Mouse (Mus musculus): ENCODE measurements at regions not wholly inside any gene's neighbourhood (a gene's known extent, or its start where the extent isn't known, plus 50 kb on each side); places are given as distances from the start of the nearest gene placed in this dataset.

- no peak for DNase-seq (ENCODE audit: low spot score in 2 of 2)
These were observed 87.0 kb upstream of the Gm11983 start for GRCm38 (mm10) chr11:6924476-6924875.

- no peak for DNase-seq (ENCODE audit: low spot score in 2 of 2)
These were observed 86.5 kb upstream of the Gm11983 start for GRCm38 (mm10) chr11:6923917-6924316.

GRCm38 (mm10) chr11:6918546-6918945 is 81.1 kb upstream of the Gm11983 start:
- no peak for DNase-seq (ENCODE audit: low spot score in 2 of 2)

GRCm38 (mm10) chr11:6905630-6906029 is 68.2 kb upstream of the Gm11983 start:
- no peak for DNase-seq (ENCODE audit: low spot score in 2 of 2)

- no peak for DNase-seq (ENCODE audit: low spot score in 2 of 2)
These were observed 65.5 kb upstream of the Gm11983 start for GRCm38 (mm10) chr11:6902991-6903390.

GRCm38 (mm10) chr11:6902271-6902670 is 64.8 kb upstream of the Gm11983 start:
- no peak for DNase-seq (ENCODE audit: low spot score in 2 of 2)

- no peak for DNase-seq (ENCODE audit: low spot score in 2 of 2)
These were observed 63.5 kb upstream of the Gm11983 start for GRCm38 (mm10) chr11:6900769-6901481.

GRCm38 (mm10) chr11:6900357-6900756 is 62.9 kb upstream of the Gm11983 start:
- no peak for DNase-seq (ENCODE audit: low spot score in 2 of 2)

GRCm38 (mm10) chr11:6899271-6900005 is 62.0 kb upstream of the Gm11983 start:
- peak; percentile 44 to 77 for DNase-seq (ENCODE audit: low spot score in 2 of 2)

- DNase-seq (ENCODE audit: low spot score in 2 of 2): no peak
These were observed 61.1 kb upstream of the Gm11983 start for GRCm38 (mm10) chr11:6898357-6899097.

GRCm38 (mm10) chr11:6895786-6896093 is 58.3 kb upstream of the Gm11983 start:
- no peak for DNase-seq (ENCODE audit: low spot score in 2 of 2)

- DNase-seq (ENCODE audit: low spot score in 2 of 2): no peak
These were observed 57.7 kb upstream of the Gm11983 start for GRCm38 (mm10) chr11:6894911-6895785.

GRCm38 (mm10) chr11:6893734-6894133 is 56.3 kb upstream of the Gm11983 start:
- no peak for DNase-seq (ENCODE audit: low spot score in 2 of 2)

GRCm38 (mm10) chr11:6893063-6893462 is 55.6 kb upstream of the Gm11983 start:
- DNase-seq (ENCODE audit: low spot score in 2 of 2): no peak

- no peak for DNase-seq (ENCODE audit: low spot score in 2 of 2)
These were observed 53.0 kb upstream of the Gm11983 start for GRCm38 (mm10) chr11:6890450-6890849.

GRCm38 (mm10) chr11:6889660-6890185 is 52.3 kb upstream of the Gm11983 start:
- DNase-seq (ENCODE audit: low spot score in 2 of 2): peak; percentile 23 to 50

- DNase-seq (ENCODE audit: low spot score in 2 of 2): no peak
These were observed 51.7 kb upstream of the Gm11983 start for GRCm38 (mm10) chr11:6889120-6889519.
